9 mouse cellular contexts compared by ENCODE assay signal in the genomic region with DNA sequence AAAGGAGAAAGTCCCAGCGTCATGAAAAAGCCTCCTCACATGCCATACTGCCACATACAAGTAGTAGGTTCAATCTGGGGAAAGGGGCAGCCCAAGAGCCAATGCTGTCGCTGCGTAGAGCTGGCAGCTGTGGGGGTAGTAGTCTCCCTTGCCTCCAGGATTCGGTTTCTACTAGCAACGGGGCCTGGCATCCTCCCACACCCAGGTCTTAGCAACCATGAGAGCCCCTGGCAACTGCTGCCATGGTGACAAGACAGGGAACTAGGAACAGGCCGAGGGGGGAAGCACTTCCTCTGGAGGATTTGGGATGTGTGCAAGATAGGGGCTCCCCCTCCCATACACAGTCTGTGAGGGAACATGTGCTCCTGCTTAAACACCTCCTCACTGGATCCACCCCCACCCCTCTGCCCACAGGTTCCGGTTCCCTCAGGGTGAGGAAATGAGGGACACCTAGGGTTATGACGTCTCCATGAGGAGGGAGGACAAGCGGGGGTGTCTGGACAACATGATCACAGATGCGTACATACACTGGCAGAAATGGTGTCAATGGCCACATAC. TPM values are rescaled to one million over a fixed set of nuclear protein-coding genes. Genes with fewer than 3 reads are reported as not detected.
A peak's percentile ranks its signal among the peaks of the same experiment; 100 is the strongest.
DNase-seq lines count a peak whose midpoint lies in the region; ATAC-seq and TF ChIP-seq lines count a peak whose summit lies in the region.
"Had no signal": no experiment of that assay in that cellular context is flagged by ENCODE, and none has a peak within 500 bp of the region (broad histone marks: within the 10 kb centered on the region; RNA-seq: fewer than 3 reads in every experiment).

No protein-coding gene starts in this region.

- no peak overlapping the region for H3K9ac ChIP-seq in kidney, embryonic 16.5 days (replicated peaks; ENCODE audit: low read length)
- H3K9ac ChIP-seq: heart, embryonic 13.5 days had no signal

- DNase-seq in embryo, embryonic 11 days: peak; percentile 66
- peak; percentile 89 to 96 for DNase-seq in frontal cortex, postnatal 10 days (ENCODE audit: low spot score in 2 of 2)
- peak; percentile 83 to 92 for DNase-seq in left cerebral cortex, adult 18-20 months (ENCODE audit: low spot score in 2 of 2)
- peak; percentile 90 for DNase-seq in retina, postnatal 1 day
- DNase-seq in kidney, adult 2 months: no peak
- DNase-seq in urinary bladder, adult 18-20 months (ENCODE audit: low spot score in 2 of 2): no peak
- DNase-seq: lung, postnatal 4 days had no signal

- no peak for ATAC-seq in kidney, embryonic 16.5 days (ENCODE audit: low FRiP score, low TSS enrichment)

- H3K36me3 ChIP-seq in kidney, embryonic 16.5 days (ENCODE audit: insufficient read depth, low read length): no peaks in the 10 kb centered on the region
- H3K36me3 ChIP-seq in kidney, adult 2 months (ENCODE audit: control insufficient read depth, insufficient read depth, low read length): no peaks in the 10 kb centered on the region
- H3K36me3 ChIP-seq: heart, embryonic 13.5 days had no signal

- TF ChIP-seq POLR2A in kidney, adult 2 months (IDR thresholded peaks at IDR 0.05; ENCODE audit: low read depth, low read length): no peak

- no peak overlapping the region for H3K4me3 ChIP-seq in kidney, embryonic 16.5 days (ENCODE audit: low read length)
- H3K4me3 ChIP-seq in kidney, adult 2 months (ENCODE audit: insufficient read depth, low read depth, low read length): no peak overlapping the region
- H3K4me3 ChIP-seq: heart, embryonic 13.5 days had no signal

- H3K4me1 ChIP-seq in kidney, embryonic 16.5 days (ENCODE audit: insufficient read depth, low read length): peaks cover 20% of the 10 kb centered on the region
- H3K4me1 ChIP-seq in kidney, adult 2 months (ENCODE audit: control insufficient read depth, insufficient read depth, low read length): peaks cover 8% of the 10 kb centered on the region; the same call in 1 of the 2 replicates

- WGBS in kidney, embryonic 16.5 days: 46% methylated on average over 10 of the region's 10 CpGs
- WGBS in kidney, adult 2 months: 41% methylated on average over 10 of the region's 10 CpGs

- no peaks in the 10 kb centered on the region for H3K27me3 ChIP-seq in kidney, embryonic 16.5 days (ENCODE audit: insufficient read depth, low read length)
- H3K27me3 ChIP-seq in kidney, adult 2 months (replicated peaks; ENCODE audit: control insufficient read depth, insufficient read depth, low read length): no peaks in the 10 kb centered on the region

- H3K9me3 ChIP-seq in kidney, embryonic 16.5 days (ENCODE audit: low read length): no peaks in the 10 kb centered on the region
- H3K9me3 ChIP-seq: heart, embryonic 13.5 days had no signal

- no peak overlapping the region for H3K27ac ChIP-seq in kidney, embryonic 16.5 days (ENCODE audit: low read length)
- no peak overlapping the region for H3K27ac ChIP-seq in kidney, adult 2 months (ENCODE audit: insufficient read depth, low read depth, low read length)
- H3K27ac ChIP-seq: heart, embryonic 13.5 days had no signal

- TF ChIP-seq CTCF in kidney, adult 2 months (conservative IDR thresholded peaks at IDR 0.05; ENCODE audit: insufficient read depth, insufficient read length, low read depth, low read length): no peak

- H3K4me2 ChIP-seq in kidney, embryonic 16.5 days (replicated peaks; ENCODE audit: low read depth, low read length): no peak overlapping the region
- H3K4me2 ChIP-seq: heart, embryonic 13.5 days had no signal

RNA-seq across cellular contexts. Expression of gene Dnajb5, which starts 2.8 kb away (rescaled TPM):
- 100 to 1,000 TPM; 262 to 268 TPM for total RNA-seq in left cerebral cortex, adult 18-20 months (2021)
- 7.3 and 7.5 TPM in 2 replicates for polyA plus RNA-seq in kidney, embryonic 16.5 days (2015; fragmentation: Nextera tagmentation; extraction: Ambion mirVana)
- polyA plus RNA-seq in kidney, adult 2 months (2012; rRNA removed): 6.5 and 8.1 TPM in 2 replicates

RNA-seq across cellular contexts. Expression of gene 1700022I11Rik, which starts 22.6 kb away (rescaled TPM):
- total RNA-seq in left cerebral cortex, adult 18-20 months (2021): not detected
- polyA plus RNA-seq in kidney, embryonic 16.5 days (2015; fragmentation: Nextera tagmentation; extraction: Ambion mirVana): 0.39 and 1.7 TPM in 2 replicates
- polyA plus RNA-seq in kidney, adult 2 months (2012; rRNA removed): not detected in 2 replicates

RNA-seq across cellular contexts. Expression of gene Phf24, which starts 30.4 kb away (rescaled TPM):
- total RNA-seq in left cerebral cortex, adult 18-20 months (2021): 100 to 1,000 TPM; 366 to 369 TPM
- 0.44 and 0.79 TPM in 2 replicates for polyA plus RNA-seq in kidney, embryonic 16.5 days (2015; fragmentation: Nextera tagmentation; extraction: Ambion mirVana)
- 1.1 TPM in 2 replicates for polyA plus RNA-seq in kidney, adult 2 months (2012; rRNA removed)

RNA-seq across cellular contexts. Expression of gene Vcp, which starts 53.5 kb away (rescaled TPM):
- 100 to 1,000 TPM; 180 to 185 TPM for total RNA-seq in left cerebral cortex, adult 18-20 months (2021)
- 560 and 578 TPM in 2 replicates for polyA plus RNA-seq in kidney, embryonic 16.5 days (2015; fragmentation: Nextera tagmentation; extraction: Ambion mirVana)
- 112 and 130 TPM in 2 replicates for polyA plus RNA-seq in kidney, adult 2 months (2012; rRNA removed)

Comparison
In these comparisons a context has a peak if more than half of its experiments do, and no peak if none do; other contexts are left out.
1. DNase-seq: peak in embryo, embryonic 11 days (single experiment), frontal cortex, postnatal 10 days (2 of 2), left cerebral cortex, adult 18-20 months (2 of 2) and retina, postnatal 1 day (single experiment); none in kidney, adult 2 months (single experiment) and urinary bladder, adult 18-20 months (0 of 2).